Mouse (Mus musculus) adrenal gland, adult 8-10 months (tissue): Measurements from ENCODE around the gene Zfyve9. TPM values are rescaled to one million over a fixed set of nuclear protein-coding genes. Genes with fewer than 3 reads are reported as not detected.

Experiments
- DNase-seq: peaks from one replicate; pipeline ENCODE4 v3.0.0; 2022
- total RNA-seq, 4 experiments: library from RNA; stranded (reverse); gene quantifications; 2 replicates each; pipeline ENCODE4 v1.2.4; 2022

Gene Zfyve9
- 10 to 100 TPM; 29.0 to 35.6 (median 34.1) TPM for total RNA-seq

- peak; percentile 58 for DNase-seq
Observed at GRCm38 (mm10) chr4:108780057-108780863, at the start of gene Zfyve9. TSS of gene Zfyve9 (minus strand) at chr4:108780798.

DNA sequence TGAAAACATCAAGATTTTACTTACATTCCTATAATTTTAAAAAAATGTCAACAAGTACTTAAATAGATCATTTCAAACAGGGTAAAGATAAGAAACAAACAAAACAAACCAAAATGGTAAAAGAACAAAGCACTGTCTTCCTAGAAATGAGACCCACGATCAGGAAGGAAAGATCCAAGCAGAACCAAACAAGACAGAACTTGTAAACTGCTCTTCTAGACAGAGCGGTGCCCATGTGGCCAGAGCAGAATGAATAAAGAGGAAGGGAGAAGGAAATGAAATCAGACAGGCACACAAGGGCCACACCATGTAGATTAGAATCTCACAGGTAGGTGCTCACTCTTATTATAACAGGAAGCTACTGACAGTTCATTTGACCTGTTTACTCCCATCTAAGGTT, 46.0 kb upstream of the Zfyve9 start:
- no peak for DNase-seq

DNA sequence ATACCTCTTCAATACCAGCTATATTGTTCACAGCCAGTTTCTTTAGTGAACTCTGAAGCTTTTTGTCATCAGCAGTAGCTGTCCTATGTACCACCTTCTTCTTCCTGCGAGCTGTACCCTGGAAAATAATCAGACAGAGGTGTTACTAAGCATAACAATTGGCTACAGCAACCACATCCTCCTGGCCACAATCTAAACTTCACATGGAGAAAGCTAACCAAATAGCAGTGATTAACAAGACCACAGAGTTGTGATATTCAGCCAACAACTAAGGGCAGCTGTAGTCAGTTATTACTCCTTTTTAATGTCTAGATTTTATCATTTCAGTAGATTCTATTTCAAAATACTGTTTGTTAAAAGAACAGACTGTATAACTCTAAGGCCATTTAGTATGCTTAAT, 45.5 kb upstream of the Zfyve9 start:
- DNase-seq: no peak

- DNase-seq: no peak
Observed at GRCm38 (mm10) chr4:108825677-108826076, 45.1 kb upstream of the Zfyve9 start.

DNA sequence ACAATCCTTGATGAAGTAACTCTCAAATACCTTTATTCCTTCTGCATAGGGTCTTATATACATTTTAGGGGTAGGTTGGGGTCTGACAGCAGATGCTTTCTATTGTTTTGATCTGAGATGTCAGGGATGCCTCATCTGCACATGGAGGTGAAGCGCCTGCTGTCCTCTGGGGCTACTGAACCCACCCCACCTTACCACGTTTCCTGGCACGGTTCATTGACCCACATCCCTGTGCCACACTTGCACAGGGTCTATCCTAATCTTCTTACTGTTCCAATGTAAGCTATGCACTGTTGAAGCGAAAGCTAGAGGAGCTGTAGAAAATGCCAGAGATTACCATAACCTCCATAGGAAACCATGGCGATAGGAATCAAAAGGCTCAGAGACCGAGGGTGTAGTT, 31.0 kb upstream of the Zfyve9 start:
- no peak for DNase-seq

GRCm38 (mm10) chr4:108811142-108811541, 30.5 kb upstream of the Zfyve9 start:
- no peak for DNase-seq

DNA sequence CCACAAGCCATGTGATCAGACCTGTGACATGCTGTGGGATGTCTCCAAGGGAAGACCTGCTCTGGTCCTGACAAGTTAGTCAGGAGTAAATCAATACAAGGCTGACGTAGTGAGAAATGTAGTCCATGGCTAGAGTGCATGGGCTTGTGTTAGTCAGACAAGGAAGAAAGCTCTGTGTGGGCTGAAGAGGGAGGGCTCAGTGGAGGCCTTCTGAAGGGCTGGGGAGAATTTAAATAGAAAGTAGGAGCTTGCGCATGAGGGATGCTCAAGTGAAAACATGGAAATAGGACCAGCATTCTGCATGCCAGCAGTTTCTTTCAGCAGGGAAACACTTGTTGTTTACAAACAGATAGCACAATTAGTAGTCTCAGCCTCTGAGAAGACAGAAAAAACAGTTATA, 22.9 kb upstream of the Zfyve9 start:
- DNase-seq: no peak

DNA sequence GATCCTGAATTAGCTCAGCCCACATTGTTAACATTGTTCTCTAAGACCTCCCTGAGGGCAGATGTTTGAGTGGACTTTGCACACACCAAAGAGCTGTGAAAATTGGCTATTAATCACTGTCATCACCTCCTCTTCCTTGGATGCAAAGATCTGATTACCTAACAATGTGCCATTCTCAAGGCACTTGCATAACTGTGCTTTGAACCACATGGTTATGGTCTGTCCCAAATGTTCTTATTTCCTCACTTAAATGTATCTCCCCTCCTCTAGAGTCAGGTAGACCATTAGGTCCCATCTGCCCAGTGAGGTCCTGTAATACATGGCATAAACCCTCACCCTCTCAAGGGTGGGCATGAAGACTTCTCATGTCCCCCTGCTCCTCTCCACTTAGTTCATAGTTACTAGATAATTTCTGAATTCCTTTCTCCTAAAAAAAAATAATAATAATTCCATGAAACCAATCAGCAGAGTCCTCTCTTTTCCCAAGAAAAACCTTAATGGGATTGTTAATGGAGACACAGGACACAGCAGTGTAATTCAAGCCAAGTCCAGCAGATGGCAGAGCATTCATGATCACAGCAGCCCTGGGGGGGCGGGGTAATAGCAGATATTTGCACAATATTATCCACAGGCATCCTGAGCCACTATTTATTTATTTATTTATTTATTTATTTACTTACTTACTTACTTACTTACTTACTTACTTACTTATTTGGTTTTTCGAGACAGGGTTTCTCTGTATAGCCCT, 17.7 kb upstream of the Zfyve9 start:
- DNase-seq: peak; percentile 47

DNA sequence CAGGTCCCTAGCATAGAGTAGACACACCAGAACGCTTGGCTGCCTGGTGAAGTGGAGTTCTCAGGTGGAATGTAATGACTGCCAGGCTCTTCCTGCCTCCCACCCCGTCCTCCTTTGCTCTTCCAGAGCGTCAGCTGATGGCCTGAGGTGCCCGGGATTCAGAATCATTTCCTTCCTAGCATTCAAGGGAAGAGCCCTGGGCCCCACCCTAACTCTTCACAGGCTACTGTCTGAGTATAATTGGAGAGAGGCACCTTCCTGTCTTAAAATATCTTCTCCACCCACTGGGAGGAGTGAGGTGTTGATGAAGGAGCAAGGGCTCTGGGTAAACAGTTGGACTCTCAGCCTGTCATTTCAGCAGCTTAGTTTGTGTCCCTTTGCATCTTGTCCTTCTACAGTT, 16.1 kb upstream of the Zfyve9 start:
- no peak for DNase-seq

GRCm38 (mm10) chr4:108793941-108794340, 13.3 kb upstream of the Zfyve9 start:
- DNase-seq: no peak

GRCm38 (mm10) chr4:108790507-108790906, 9.9 kb upstream of the Zfyve9 start:
- DNase-seq: no peak

- DNase-seq: no peak
Observed at GRCm38 (mm10) chr4:108789258-108789936, 8.8 kb upstream of the Zfyve9 start.

- no peak for DNase-seq
Observed at GRCm38 (mm10) chr4:108782421-108783085, 2.0 kb upstream of the Zfyve9 start.

DNA sequence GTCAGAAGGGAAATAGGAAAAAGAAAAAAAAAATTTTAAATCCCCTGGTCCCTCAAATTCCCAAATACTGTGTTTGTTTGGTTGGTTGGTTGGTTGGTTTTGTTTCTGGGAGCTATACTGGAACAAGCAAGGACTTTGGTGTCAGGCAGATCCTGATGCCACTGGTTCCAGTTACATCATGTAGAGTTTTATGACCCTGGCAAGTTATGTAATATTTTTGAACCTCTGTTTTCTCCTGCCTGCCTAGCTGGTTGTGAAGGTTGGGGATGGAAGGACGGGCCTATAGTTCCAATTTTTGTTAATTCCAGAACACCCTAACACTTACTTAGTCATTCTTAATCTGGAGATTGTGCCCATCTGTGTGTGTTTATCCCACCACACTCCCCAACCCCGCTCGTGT, 998 bp upstream of the Zfyve9 start:
- no peak for DNase-seq

DNA sequence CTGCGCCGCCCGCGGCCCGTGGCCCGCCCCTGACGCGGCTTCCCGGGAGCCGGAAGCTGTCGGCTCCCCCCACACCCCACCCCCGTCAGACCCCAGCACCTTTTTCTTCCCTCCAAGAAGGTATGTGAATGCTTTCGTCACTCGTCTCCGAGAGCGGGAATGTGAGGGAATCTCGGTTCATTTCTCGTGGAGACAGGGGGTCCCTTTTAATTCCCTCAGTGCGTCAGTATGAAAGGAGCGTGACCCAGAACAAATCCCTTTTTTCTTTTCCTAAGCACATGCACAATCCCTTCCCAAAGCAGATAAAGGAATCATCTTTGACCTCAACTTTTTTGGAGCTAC, 237 bp upstream of the Zfyve9 start:
- DNase-seq: no peak

GRCm38 (mm10) chr4:108779763-108780056, 888 bp downstream of the Zfyve9 start:
- no peak for DNase-seq

- DNase-seq: no peak
Observed at GRCm38 (mm10) chr4:108768527-108768926, 12.1 kb downstream of the Zfyve9 start.

- DNase-seq: no peak
Observed at GRCm38 (mm10) chr4:108759583-108759982, 21.0 kb downstream of the Zfyve9 start.

DNA sequence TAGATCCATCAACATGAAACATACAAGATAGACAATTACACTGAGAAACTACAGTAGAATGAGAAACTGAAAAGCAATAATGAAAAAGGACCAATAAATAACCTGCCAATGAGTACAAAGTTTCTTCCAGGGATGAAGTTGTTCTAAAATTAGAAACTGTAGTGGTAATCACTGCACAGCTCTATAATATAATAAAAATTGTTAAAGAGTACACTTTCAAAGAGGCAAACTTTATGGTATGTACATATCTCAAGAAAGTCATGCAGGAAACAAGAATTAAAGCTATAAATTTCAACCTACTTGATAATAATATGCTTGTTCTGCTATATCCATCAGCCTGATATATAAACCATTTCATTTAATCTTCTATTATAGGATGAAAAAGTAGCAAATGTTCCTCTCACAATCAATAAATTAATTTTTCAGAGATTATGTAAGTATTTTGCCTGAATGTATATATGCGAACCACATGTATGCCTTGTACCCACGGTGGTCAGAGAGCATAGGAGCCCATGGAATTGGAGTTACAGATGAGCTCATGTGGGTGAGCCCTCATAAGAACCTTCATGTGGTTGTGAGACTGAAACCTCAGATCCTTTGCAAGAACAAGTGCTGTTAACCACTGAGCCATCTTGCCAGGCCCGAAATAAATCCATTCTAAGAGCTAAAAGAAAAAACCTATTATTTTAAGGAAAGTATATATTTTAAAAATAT, 34.3 kb downstream of the Zfyve9 start:
- DNase-seq: no peak

- no peak for DNase-seq
Observed at GRCm38 (mm10) chr4:108731582-108731981, 49.0 kb downstream of the Zfyve9 start.

- no peak for DNase-seq
Observed at GRCm38 (mm10) chr4:108730450-108730849, 50.1 kb downstream of the Zfyve9 start.

GRCm38 (mm10) chr4:108724102-108724501, 56.5 kb downstream of the Zfyve9 start:
- DNase-seq: no peak
